Mouse (Mus musculus) limb, embryonic 13.5 days (tissue): ENCODE data around the gene Cep126. TPM values are rescaled to one million over a fixed set of nuclear protein-coding genes. Genes with fewer than 3 reads are reported as not detected.
A peak's percentile ranks its signal among the peaks of the same experiment; 100 is the strongest.

Experiments
- ATAC-seq: fragments of 200-750 bp; cut with Nextera tagmentation; 2 replicates; pipeline ENCODE4 v1.8.0; 2017; ENCODE audit warnings: low read depth, moderate number of reproducible peaks, moderate TSS enrichment; ENCODE audit not compliant: low FRiP score
- H3K27ac ChIP-seq: fragments of 300-500 bp; sonication (generic); 2 replicates; pipeline ENCODE4 v1.5.1; 2015; ENCODE audit warnings: inconsistent platforms, mild to moderate bottlenecking, moderate library complexity
- H3K27me3 ChIP-seq: fragments of 300-500 bp; sonication (generic); 2 replicates; pipeline ENCODE4 v1.6.1; 2015; ENCODE audit warnings: mild to moderate bottlenecking, inconsistent platforms
- H3K36me3 ChIP-seq: fragments of 300-500 bp; sonication (generic); 2 replicates; pipeline ENCODE4 v1.6.1; 2015; ENCODE audit warnings: inconsistent platforms, mild to moderate bottlenecking, moderate library complexity
- H3K4me1 ChIP-seq: fragments of 300-500 bp; sonication (generic); 2 replicates; pipeline ENCODE4 v1.6.1; 2015; ENCODE audit warnings: inconsistent platforms
- H3K4me2 ChIP-seq: fragments of 300-500 bp; sonication (generic); replicated peaks from 2 replicates; pipeline ENCODE4 v1.6.1; 2015; ENCODE audit warnings: inconsistent platforms, mild to moderate bottlenecking, moderate library complexity
- H3K4me3 ChIP-seq: fragments of 300-500 bp; sonication (generic); 2 replicates; pipeline ENCODE4 v1.5.1; 2015; ENCODE audit warnings: moderate library complexity, mild to moderate bottlenecking, inconsistent platforms
- H3K9ac ChIP-seq: fragments of 300-500 bp; sonication (generic); 2 replicates; pipeline ENCODE4 v1.6.1; 2015; ENCODE audit warnings: mild to moderate bottlenecking, inconsistent platforms
- H3K9me3 ChIP-seq: fragments of 300-500 bp; sonication (generic); 2 replicates; pipeline ENCODE4 v1.6.1; 2016; ENCODE audit warnings: inconsistent platforms
- WGBS: fragments of 180-500 bp; shearing (Covaris S2); methylation state at CpG from one replicate; pipeline ENCODE4 v1.1.7; 2015; 5-methylcytosine and 5-hydroxymethylcytosine counted together
- polyA plus RNA-seq: library from polyadenylated mRNA; unstranded; fragments of >200 nt; fragmentation: Nextera tagmentation; extraction: Ambion mirVana; gene quantifications from 2 replicates; pipeline ENCODE4 v1.2.1, GENCODE M21; 2015

The Cep126 gene
- 2.7 and 3.3 TPM in 2 replicates for polyA plus RNA-seq

GRCm38 (mm10) chr9:8134117-8134574 lies at the start of gene Cep126:
Cep126 (minus strand) TSS chr9:8134294.
- WGBS = under 1% methylated on average over 71 of the region's 72 CpGs
- Histone ChIP-seq H3K9me3 (no peaks in the 10 kb centered on the region), H3K4me1 (peaks cover 11% of the 10 kb centered on the region; the same call in 1 of the 2 replicates), H3K4me2 (peak within 1 kb of the TSS; percentile 68), H3K27ac (no peak within 1 kb of the TSS; the same call in 1 of the 2 replicates), H3K4me3 (peak within 1 kb of the TSS; percentile 81), H3K36me3 (no peaks in the 10 kb centered on the region), H3K27me3 (no peaks in the 10 kb centered on the region), H3K9ac (peak within 1 kb of the TSS; percentile 67)
- peak; percentile 99 for ATAC-seq

- H3K4me2 ChIP-seq = no peak overlapping the region
- ATAC-seq = no peak
- WGBS = 88% methylated on average over 3 of the region's 3 CpGs
- H3K27ac ChIP-seq = no peak overlapping the region
- no peak overlapping the region for H3K9ac ChIP-seq
- H3K4me1 ChIP-seq = no peaks in the 10 kb centered on the region
- no peaks in the 10 kb centered on the region for H3K36me3 ChIP-seq
- no peaks in the 10 kb centered on the region for H3K27me3 ChIP-seq
- H3K9me3 ChIP-seq = no peaks in the 10 kb centered on the region
- no peak overlapping the region for H3K4me3 ChIP-seq
These were observed 45.5 kb upstream of the Cep126 start for GRCm38 (mm10) chr9:8179554-8179953.

- no peak for ATAC-seq
- Histone ChIP-seq H3K27me3 (no peaks in the 10 kb centered on the region), H3K27ac (no peak overlapping the region), H3K4me1 (no peaks in the 10 kb centered on the region), H3K4me2 (no peak overlapping the region), H3K4me3 (no peak overlapping the region), H3K9ac (no peak overlapping the region), H3K36me3 (no peaks in the 10 kb centered on the region), H3K9me3 (no peaks in the 10 kb centered on the region)
- 79% methylated on average over 3 of the region's 3 CpGs for WGBS
These were observed 43.0 kb upstream of the Cep126 start for GRCm38 (mm10) chr9:8177099-8177498.

DNA sequence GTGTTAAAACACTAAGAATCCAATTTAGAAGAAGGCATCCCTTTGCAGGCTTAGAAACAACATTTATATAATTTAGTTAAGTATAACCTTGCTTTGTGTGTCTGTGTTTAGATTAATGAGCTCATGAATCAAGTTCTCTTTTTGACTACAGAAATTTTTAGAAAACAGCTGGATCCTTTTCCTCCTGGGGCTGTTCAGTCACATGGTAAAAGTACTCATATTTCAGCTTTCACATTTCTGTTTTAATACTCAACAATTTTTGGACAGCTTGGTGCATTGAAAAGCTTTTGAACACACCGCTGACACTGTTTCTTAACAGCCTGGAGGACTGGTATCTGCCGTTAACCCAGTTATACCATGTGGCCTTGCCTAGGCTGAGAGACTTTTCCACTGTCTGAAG lies 22.9 kb upstream of the Cep126 start:
- 40% methylated on average over 2 of the region's 2 CpGs for WGBS
- ATAC-seq = peak; percentile 61

GRCm38 (mm10) chr9:8139501-8139900 lies 5.4 kb upstream of the Cep126 start:
- no peaks in the 10 kb centered on the region for H3K27me3 ChIP-seq
- peaks cover 4% of the 10 kb centered on the region; the same call in 1 of the 2 replicates for H3K4me1 ChIP-seq
- H3K9me3 ChIP-seq = no peaks in the 10 kb centered on the region
- ATAC-seq = no peak
- 60% methylated on average over 1 of the region's 1 CpGs for WGBS
- no peak overlapping the region for H3K9ac ChIP-seq
- no peaks in the 10 kb centered on the region for H3K36me3 ChIP-seq
- no peak overlapping the region for H3K4me2 ChIP-seq
- no peak overlapping the region for H3K27ac ChIP-seq
- no peak overlapping the region for H3K4me3 ChIP-seq

More for the DNA sequence above, 22.9 kb upstream of the Cep126 start:
- Histone ChIP-seq H3K4me3 (no peak overlapping the region), H3K4me2 (no peak overlapping the region), H3K4me1 (peaks cover 3% of the 10 kb centered on the region; the same call in 1 of the 2 replicates), H3K27me3 (no peaks in the 10 kb centered on the region), H3K9me3 (no peaks in the 10 kb centered on the region), H3K27ac (0 out of 2 replicates have a peak overlapping the region, but pooled peaks have one; percentile 22), H3K9ac (no peak overlapping the region), H3K36me3 (no peaks in the 10 kb centered on the region)

- WGBS = 4% methylated on average over 22 of the region's 22 CpGs
- ATAC-seq = peak; percentile 22
- H3K27ac ChIP-seq = no peak overlapping the region; the same call in 1 of the 2 replicates
- H3K36me3 ChIP-seq = no peaks in the 10 kb centered on the region
- no peaks in the 10 kb centered on the region for H3K27me3 ChIP-seq
- H3K9me3 ChIP-seq = no peaks in the 10 kb centered on the region
- H3K4me3 ChIP-seq = peak overlapping the region; percentile 81
- H3K4me2 ChIP-seq = peak overlapping the region; percentile 68
- H3K9ac ChIP-seq = peak overlapping the region; percentile 67
- peaks cover 11% of the 10 kb centered on the region; the same call in 1 of the 2 replicates for H3K4me1 ChIP-seq
These were observed 443 bp downstream of the Cep126 start for GRCm38 (mm10) chr9:8133586-8134115.

- ATAC-seq = no peak
- no peaks in the 10 kb centered on the region for H3K27me3 ChIP-seq
- H3K9me3 ChIP-seq = no peaks in the 10 kb centered on the region
- no peaks in the 10 kb centered on the region; the same call in 1 of the 2 replicates for H3K36me3 ChIP-seq
- H3K27ac ChIP-seq = no peak overlapping the region
- H3K9ac ChIP-seq = no peak overlapping the region
- 79% methylated on average over 8 of the region's 8 CpGs for WGBS
- H3K4me2 ChIP-seq = no peak overlapping the region
- H3K4me1 ChIP-seq = no peaks in the 10 kb centered on the region
- no peak overlapping the region for H3K4me3 ChIP-seq
These were observed 10.6 kb downstream of the Cep126 start for GRCm38 (mm10) chr9:8123495-8123894.

DNA sequence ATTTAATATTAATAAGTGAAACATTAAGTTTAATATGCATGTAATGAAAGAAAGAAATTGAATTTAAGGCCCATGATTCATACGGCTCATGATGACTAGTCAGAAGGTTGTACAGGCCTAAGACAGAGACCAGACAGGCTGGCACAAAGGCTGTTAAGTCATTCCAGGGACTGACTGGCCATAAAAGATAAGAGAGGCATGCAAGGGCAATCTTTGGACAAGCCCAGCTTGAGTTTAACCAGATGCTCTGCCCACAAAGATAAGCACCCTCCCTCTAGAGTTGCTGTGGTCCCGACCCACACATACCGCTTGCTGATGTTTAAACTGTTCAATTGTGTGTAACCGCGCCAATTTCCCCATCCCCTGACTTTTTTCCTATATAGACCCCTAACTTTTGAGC lies 19.6 kb downstream of the Cep126 start:
- 89% methylated on average over 5 of the region's 5 CpGs for WGBS
- Histone ChIP-seq H3K36me3 (peaks cover 19% of the 10 kb centered on the region), H3K9me3 (peaks cover 7% of the 10 kb centered on the region; the same call in 1 of the 2 replicates), H3K4me2 (no peak overlapping the region), H3K27me3 (no peaks in the 10 kb centered on the region), H3K4me3 (no peak overlapping the region), H3K27ac (no peak overlapping the region), H3K9ac (no peak overlapping the region), H3K4me1 (no peaks in the 10 kb centered on the region)
- ATAC-seq = no peak

GRCm38 (mm10) chr9:8103050-8103449 lies 31.0 kb downstream of the Cep126 start:
- no peaks in the 10 kb centered on the region for H3K36me3 ChIP-seq
- no peaks in the 10 kb centered on the region for H3K4me1 ChIP-seq
- no peak for ATAC-seq
- H3K27ac ChIP-seq = no peak overlapping the region
- H3K9me3 ChIP-seq = no peaks in the 10 kb centered on the region
- WGBS = 87% methylated on average over 4 of the region's 4 CpGs
- no peak overlapping the region for H3K4me3 ChIP-seq
- H3K9ac ChIP-seq = no peak overlapping the region
- H3K27me3 ChIP-seq = no peaks in the 10 kb centered on the region
- H3K4me2 ChIP-seq = no peak overlapping the region

DNA sequence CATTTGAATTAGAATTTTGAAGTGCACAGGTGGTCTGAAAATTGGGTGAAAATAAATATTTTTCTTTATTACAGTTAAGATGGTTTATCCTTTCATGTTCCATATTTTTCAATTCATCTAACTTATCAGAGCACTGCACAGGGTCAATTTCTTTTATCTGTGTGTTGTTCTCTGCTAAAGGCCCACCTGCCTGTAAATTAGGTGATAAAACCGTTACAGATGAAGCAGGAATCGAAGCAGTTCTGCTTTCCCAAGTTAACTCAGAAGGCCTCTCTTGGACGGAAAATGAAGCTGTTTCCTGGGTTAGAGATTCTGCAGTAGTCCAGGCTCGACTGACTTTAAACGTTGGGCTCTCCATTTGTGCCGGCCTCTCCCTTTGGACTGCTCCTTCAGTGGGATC lies 33.1 kb downstream of the Cep126 start:
- Histone ChIP-seq H3K4me3 (no peak overlapping the region), H3K27me3 (no peaks in the 10 kb centered on the region), H3K9ac (no peak overlapping the region), H3K27ac (no peak overlapping the region), H3K4me2 (no peak overlapping the region), H3K9me3 (no peaks in the 10 kb centered on the region), H3K4me1 (no peaks in the 10 kb centered on the region), H3K36me3 (no peaks in the 10 kb centered on the region)
- 74% methylated on average over 6 of the region's 6 CpGs for WGBS
- no peak for ATAC-seq

GRCm38 (mm10) chr9:8078882-8079281 lies 55.2 kb downstream of the Cep126 start:
- Histone ChIP-seq H3K27ac (no peak overlapping the region), H3K4me2 (no peak overlapping the region), H3K4me1 (no peaks in the 10 kb centered on the region), H3K9ac (no peak overlapping the region), H3K36me3 (no peaks in the 10 kb centered on the region), H3K4me3 (no peak overlapping the region), H3K9me3 (no peaks in the 10 kb centered on the region), H3K27me3 (no peaks in the 10 kb centered on the region)
- no peak for ATAC-seq
- 85% methylated on average over 5 of the region's 5 CpGs for WGBS

DNA sequence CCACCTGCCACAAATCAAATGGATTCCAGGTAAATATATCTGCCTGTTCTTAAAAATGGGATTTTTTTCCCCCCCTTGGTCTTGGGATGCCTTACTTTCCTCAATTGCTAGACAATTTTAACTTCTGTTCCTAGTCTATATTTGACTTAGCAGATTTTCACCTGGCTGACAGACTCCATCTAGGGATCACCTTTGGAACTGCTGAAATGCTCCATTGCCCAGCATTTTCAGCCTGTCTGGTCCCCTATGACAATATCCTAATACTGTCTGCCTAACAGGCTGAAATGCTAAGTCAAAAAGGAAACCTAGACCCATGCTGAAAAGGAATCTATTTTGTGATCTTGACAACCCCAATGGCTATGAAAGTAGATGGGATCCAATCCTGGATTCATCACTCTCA lies 59.7 kb downstream of the Cep126 start:
- Histone ChIP-seq H3K27ac (no peak overlapping the region), H3K27me3 (no peaks in the 10 kb centered on the region), H3K9me3 (no peaks in the 10 kb centered on the region), H3K36me3 (no peaks in the 10 kb centered on the region), H3K9ac (no peak overlapping the region), H3K4me2 (no peak overlapping the region), H3K4me1 (no peaks in the 10 kb centered on the region), H3K4me3 (no peak overlapping the region)
- ATAC-seq = no peak

GRCm38 (mm10) chr9:8073203-8073755 lies 60.8 kb downstream of the Cep126 start:
- no peak overlapping the region for H3K27ac ChIP-seq
- no peaks in the 10 kb centered on the region for H3K4me1 ChIP-seq
- H3K9me3 ChIP-seq = no peaks in the 10 kb centered on the region
- WGBS = 91% methylated on average over 3 of the region's 3 CpGs
- ATAC-seq = peak; percentile 60
- H3K36me3 ChIP-seq = no peaks in the 10 kb centered on the region
- H3K27me3 ChIP-seq = no peaks in the 10 kb centered on the region
- no peak overlapping the region for H3K4me2 ChIP-seq
- H3K9ac ChIP-seq = no peak overlapping the region
- H3K4me3 ChIP-seq = no peak overlapping the region
